Mouse (Mus musculus): Measurements from ENCODE around the gene Tcp11x2.

- no peak for TF ChIP-seq MAX (IDR thresholded peaks at IDR 0.05; ENCODE audit: low read length)
- TF ChIP-seq CTCF (conservative IDR thresholded peaks at IDR 0.05 in 1 of 2, IDR thresholded peaks at IDR 0.05 in 1 of 2; ENCODE audit: low read depth in 2 of 2, low read length in 2 of 2): no peak
- no peak for TF ChIP-seq GABPA (IDR thresholded peaks at IDR 0.05; ENCODE audit: insufficient replicate concordance, low read depth, low read length)
- TF ChIP-seq EP300 (IDR thresholded peaks at IDR 0.05; ENCODE audit: low read length): no peak
- no peak for TF ChIP-seq TBP (conservative IDR thresholded peaks at IDR 0.05; ENCODE audit: low read depth, low read length)
- TF ChIP-seq POLR2A (IDR thresholded peaks at IDR 0.05; ENCODE audit: low read depth, low read length): no peak
- TF ChIP-seq USF1 (IDR thresholded peaks at IDR 0.05; ENCODE audit: low read depth, low read length): no peak
- TF ChIP-seq SMC3 (IDR thresholded peaks at IDR 0.05; ENCODE audit: low read depth, low read length): no peak
- TF ChIP-seq POLR2AphosphoS2 (IDR thresholded peaks at IDR 0.05; ENCODE audit: low read depth, low read length): no peak
- TF ChIP-seq IRF4 (IDR thresholded peaks at IDR 0.05; ENCODE audit: low read depth, low read length): no peak
- TF ChIP-seq E2F4 (IDR thresholded peaks at IDR 0.05; ENCODE audit: insufficient replicate concordance, low read depth, low read length): no peak
- no peak for TF ChIP-seq NRF1 (IDR thresholded peaks at IDR 0.05; ENCODE audit: low read depth, low read length)
- no peak for TF ChIP-seq USF2 (conservative IDR thresholded peaks at IDR 0.05; ENCODE audit: low read depth, low read length)
- no peak for TF ChIP-seq CHD2 (IDR thresholded peaks at IDR 0.05; ENCODE audit: low read length)
Observed at GRCm38 (mm10) chrX:135725161-135725560, 31.6 kb upstream of the Tcp11x2 start, which contains the start of gene Tmsb15a.
